Mouse (Mus musculus) heart, adult 2 months (tissue): ENCODE measurements at regions not wholly inside any gene's neighbourhood (a gene's known extent, or its start where the extent isn't known, plus 50 kb on each side); places are given as distances from the start of the nearest gene placed in this dataset.

Experiments used
- CTCF ChIP-seq: fragments of 200-600 bp; IDR thresholded peaks from 2 replicates; pipeline ENCODE4 v1.8.1; 2022; ENCODE audit warnings: antibody characterized with exemption, mild to moderate bottlenecking, moderate library complexity
- EP300 ChIP-seq: fragments of 200-500 bp; IDR thresholded peaks from 2 replicates; pipeline ENCODE4 v1.6.1; 2011; ENCODE audit warnings: low read depth, low read length, control low read depth; ENCODE audit not compliant: insufficient read depth
- POLR2A ChIP-seq: fragments of 200-500 bp; IDR thresholded peaks from 2 replicates; pipeline ENCODE4 v1.6.1; 2011; ENCODE audit warnings: mild to moderate bottlenecking, low read depth, low read length, control low read depth; ENCODE audit not compliant: insufficient read depth

GRCm38 (mm10) chr5:64714710-64715109, 88.5 kb upstream of the Klf3 start:
- no peak for TF ChIP-seq CTCF
- TF ChIP-seq EP300: no peak
- no peak for TF ChIP-seq POLR2A
